Mouse (Mus musculus) liver, embryonic 13.5 days (tissue): Measurements from ENCODE around the gene Pde10a. TPM values are rescaled to one million over a fixed set of nuclear protein-coding genes. Genes with fewer than 3 reads are reported as not detected.

ENCODE experiments used
- ATAC-seq: fragments of 200-750 bp; cut with Nextera tagmentation; 2 replicates; pipeline ENCODE4 v1.8.0; 2017; ENCODE audit warnings: low read depth, mild to moderate bottlenecking, moderate number of reproducible peaks, moderate library complexity
- DNase-seq: peaks from one replicate; pipeline ENCODE4 v3.0.0; 2022
- H3K27ac ChIP-seq: fragments of 300-500 bp; sonication (generic); 2 replicates; pipeline ENCODE4 v1.5.1; 2015; ENCODE audit warnings: moderate library complexity, mild to moderate bottlenecking, inconsistent platforms
- H3K27me3 ChIP-seq: fragments of 300-500 bp; sonication (generic); 2 replicates; pipeline ENCODE4 v1.6.1; 2015; ENCODE audit warnings: mild to moderate bottlenecking, inconsistent platforms
- H3K36me3 ChIP-seq: fragments of 300-500 bp; sonication (generic); 2 replicates; pipeline ENCODE4 v1.6.1; 2015; ENCODE audit warnings: mild to moderate bottlenecking, inconsistent platforms
- H3K4me1 ChIP-seq: fragments of 300-500 bp; sonication (generic); replicated peaks from 2 replicates; pipeline ENCODE4 v1.6.1; 2015; ENCODE audit warnings: inconsistent platforms
- H3K4me2 ChIP-seq: fragments of 300-500 bp; sonication (generic); 2 replicates; pipeline ENCODE4 v1.6.1; 2015; ENCODE audit warnings: inconsistent platforms, mild to moderate bottlenecking, moderate library complexity
- H3K4me3 ChIP-seq: fragments of 300-500 bp; sonication (generic); replicated peaks from 2 replicates; pipeline ENCODE4 v1.5.1; 2015; ENCODE audit warnings: mild to moderate bottlenecking, inconsistent platforms
- H3K9ac ChIP-seq: fragments of 300-500 bp; sonication (generic); 2 replicates; pipeline ENCODE4 v1.6.1; 2015; ENCODE audit warnings: mild to moderate bottlenecking, inconsistent platforms
- H3K9me3 ChIP-seq: fragments of 300-500 bp; sonication (generic); replicated peaks from 2 replicates; pipeline ENCODE4 v1.6.1; 2016; ENCODE audit warnings: inconsistent platforms
- WGBS: fragments of 180-500 bp; shearing (Covaris S2); methylation state at CpG from one replicate; pipeline ENCODE4 v1.1.7; 2015; ENCODE audit not compliant: insufficient replicate concordance; 5-methylcytosine and 5-hydroxymethylcytosine counted together
- polyA plus RNA-seq: library from polyadenylated mRNA; unstranded; fragments of >200 nt; fragmentation: Nextera tagmentation; extraction: Ambion mirVana; gene quantifications from 2 replicates; pipeline ENCODE4 v1.2.1, GENCODE M21; 2015

The Pde10a gene
- polyA plus RNA-seq, 1 experiment from 2014 or later: 0.39 TPM

DNA sequence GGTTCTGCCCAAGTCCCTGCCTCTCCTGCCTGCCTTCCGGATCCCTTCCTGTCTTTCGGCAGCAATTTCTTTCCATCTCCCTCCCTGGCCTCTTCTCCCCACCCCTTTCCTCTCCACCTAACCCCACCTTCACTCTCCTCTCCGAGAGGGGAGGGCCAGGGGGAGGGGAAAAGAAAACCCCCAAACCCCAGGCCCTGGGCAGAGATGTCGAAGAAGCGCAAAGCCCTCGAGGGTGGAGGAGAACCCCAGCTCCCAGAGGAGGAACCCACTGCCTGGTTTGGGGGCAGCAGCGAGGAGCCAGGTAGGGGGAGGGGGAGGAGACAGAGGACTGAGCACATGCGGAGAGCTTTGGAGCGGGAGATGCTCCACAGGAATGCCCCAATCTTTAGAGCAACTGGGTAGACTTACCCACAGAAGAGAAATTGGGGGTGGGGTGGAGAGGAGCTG is 1.7 kb downstream of the Pde10a start:
- Histone ChIP-seq H3K9me3 (no peaks in the 10 kb centered on the region), H3K9ac (no peak overlapping the region), H3K36me3 (no peaks in the 10 kb centered on the region), H3K27ac (no peak overlapping the region), H3K27me3 (peaks cover 60% of the 10 kb centered on the region), H3K4me2 (no peak overlapping the region), H3K4me3 (no peak overlapping the region), H3K4me1 (0 out of 2 replicates have a peak, but pooled peaks cover 3% of the 10 kb centered on the region)
- DNase-seq: no peak
- 9% methylated on average over 8 of the region's 9 CpGs for WGBS
- no peak for ATAC-seq

DNA sequence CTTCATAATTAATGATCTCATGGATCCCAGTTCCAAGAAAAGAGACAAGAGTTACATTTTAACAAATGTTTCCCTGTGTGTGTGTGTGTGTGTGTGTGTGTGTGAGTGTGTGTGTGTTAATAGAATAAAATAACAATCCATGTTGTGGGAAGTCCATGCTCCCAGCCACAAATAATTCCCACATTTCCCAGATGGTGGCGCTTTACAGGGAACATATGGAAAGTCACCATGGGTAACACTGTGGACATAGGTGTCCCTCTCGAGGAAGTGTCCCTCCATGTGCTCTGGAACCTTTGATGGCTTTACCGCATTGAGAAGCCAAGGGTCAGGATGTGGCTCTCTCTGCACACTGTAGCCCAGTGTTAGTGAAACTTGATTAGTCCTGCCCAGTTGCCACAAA is 3.5 kb downstream of the Pde10a start:
- 0 out of 2 replicates have a peak, but pooled peaks cover 3% of the 10 kb centered on the region for H3K4me1 ChIP-seq
- DNase-seq: no peak
- no peak overlapping the region for H3K27ac ChIP-seq
- no peak overlapping the region for H3K4me2 ChIP-seq
- H3K9me3 ChIP-seq: no peaks in the 10 kb centered on the region
- H3K36me3 ChIP-seq: no peaks in the 10 kb centered on the region
- H3K9ac ChIP-seq: no peak overlapping the region
- WGBS: 53% methylated on average over 3 of the region's 3 CpGs
- ATAC-seq: no peak
- peaks cover 43% of the 10 kb centered on the region for H3K27me3 ChIP-seq
- no peak overlapping the region for H3K4me3 ChIP-seq

DNA sequence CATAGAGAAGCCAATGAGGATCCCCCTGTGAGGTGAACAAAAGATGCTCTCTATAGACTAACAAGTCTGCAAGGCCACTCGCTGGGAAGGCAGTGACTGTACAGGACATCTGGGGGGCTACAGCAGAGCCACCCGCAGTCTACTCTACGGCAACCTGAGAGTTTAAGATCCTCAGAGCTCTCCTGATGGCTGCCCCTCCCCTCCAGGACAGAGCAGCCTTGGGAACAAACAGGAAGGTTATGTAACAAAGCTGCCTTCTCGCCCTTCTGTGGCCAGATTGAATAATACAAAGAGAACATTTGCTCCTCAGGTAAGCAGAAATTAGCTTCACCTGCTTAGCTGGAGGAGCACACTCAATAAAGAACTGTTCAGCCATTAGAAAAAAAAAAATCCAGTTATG is 7.4 kb downstream of the Pde10a start:
- 63% methylated on average over 4 of the region's 4 CpGs for WGBS
- Histone ChIP-seq H3K27ac (no peak overlapping the region), H3K9ac (no peak overlapping the region), H3K36me3 (no peaks in the 10 kb centered on the region), H3K27me3 (peaks cover 4% of the 10 kb centered on the region), H3K9me3 (no peaks in the 10 kb centered on the region), H3K4me3 (no peak overlapping the region), H3K4me2 (no peak overlapping the region), H3K4me1 (no peaks in the 10 kb centered on the region)
- DNase-seq (no peak), ATAC-seq (no peak)

DNA sequence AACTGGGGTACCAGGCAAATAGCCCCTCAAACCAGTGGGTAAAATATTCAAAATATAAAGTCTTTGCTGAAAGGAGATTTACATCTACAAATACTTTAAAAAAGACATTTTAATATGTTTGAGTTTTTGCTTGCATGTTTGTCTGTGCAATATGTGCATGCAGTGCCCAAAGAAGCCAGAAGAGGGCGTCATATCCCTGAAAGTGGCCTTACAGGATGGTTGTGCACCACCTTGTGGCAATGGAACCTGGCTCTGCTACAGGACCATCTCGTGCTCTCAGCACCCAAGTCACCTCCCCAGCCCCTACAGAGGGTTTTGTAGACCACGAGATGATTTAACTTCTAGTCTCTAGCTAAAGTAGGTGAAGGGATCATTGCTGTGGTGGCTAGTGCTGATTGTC is 8.7 kb downstream of the Pde10a start:
- Histone ChIP-seq H3K36me3 (no peaks in the 10 kb centered on the region), H3K4me1 (no peaks in the 10 kb centered on the region), H3K9me3 (no peaks in the 10 kb centered on the region), H3K27me3 (no peaks in the 10 kb centered on the region), H3K27ac (no peak overlapping the region), H3K4me3 (no peak overlapping the region), H3K9ac (no peak overlapping the region), H3K4me2 (no peak overlapping the region)
- ATAC-seq (no peak), DNase-seq (no peak)
- WGBS: 32% methylated on average over 3 of the region's 3 CpGs

DNA sequence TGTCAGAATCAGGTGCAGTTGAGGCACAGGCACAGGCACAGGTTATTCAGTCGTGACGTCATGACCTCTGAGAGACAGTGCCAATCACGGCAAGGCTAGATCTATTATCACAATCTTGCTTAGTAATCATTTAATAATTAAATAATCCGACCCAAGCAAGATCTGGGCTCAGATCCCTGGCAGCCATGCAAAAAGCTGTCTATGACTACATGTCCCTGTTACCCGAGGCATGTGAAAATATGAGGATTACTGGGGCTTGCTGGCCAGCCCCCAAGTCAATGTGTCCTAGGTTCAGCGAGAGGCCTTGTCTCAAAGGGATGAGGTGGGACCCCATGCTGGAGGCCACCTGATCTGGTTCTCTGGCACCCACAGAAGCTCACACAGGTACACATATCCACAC is 11.3 kb downstream of the Pde10a start:
- 51% methylated on average over 6 of the region's 6 CpGs for WGBS
- H3K27ac ChIP-seq: no peak overlapping the region
- no peaks in the 10 kb centered on the region for H3K27me3 ChIP-seq
- no peak overlapping the region for H3K4me2 ChIP-seq
- no peaks in the 10 kb centered on the region for H3K36me3 ChIP-seq
- no peaks in the 10 kb centered on the region for H3K9me3 ChIP-seq
- H3K9ac ChIP-seq: no peak overlapping the region
- ATAC-seq (no peak), DNase-seq (no peak)
- no peaks in the 10 kb centered on the region for H3K4me1 ChIP-seq
- no peak overlapping the region for H3K4me3 ChIP-seq

DNA sequence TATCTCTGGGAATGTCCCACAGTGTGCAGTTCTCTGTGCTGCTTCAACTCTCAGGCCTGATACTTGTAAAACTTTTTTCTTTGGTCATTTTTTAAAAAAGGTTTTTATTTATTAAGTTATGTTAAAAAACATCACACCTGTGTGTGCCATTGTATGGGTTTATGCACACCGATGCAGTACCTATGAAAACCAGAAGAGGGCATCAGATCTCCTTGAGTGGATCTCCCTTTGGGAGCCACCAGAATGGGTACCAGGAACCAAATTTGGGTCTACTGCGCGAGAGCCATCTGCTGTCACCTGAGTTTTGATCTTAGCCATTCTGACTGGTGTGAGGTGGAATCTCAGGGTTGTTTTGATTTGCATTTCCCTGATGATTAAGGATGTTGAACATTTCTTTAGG is 12.9 kb downstream of the Pde10a start:
- DNase-seq: no peak
- no peak overlapping the region for H3K27ac ChIP-seq
- ATAC-seq: no peak
- no peaks in the 10 kb centered on the region for H3K9me3 ChIP-seq
- WGBS: 46% methylated on average over 3 of the region's 3 CpGs
- H3K4me3 ChIP-seq: no peak overlapping the region
- H3K4me1 ChIP-seq: no peaks in the 10 kb centered on the region
- H3K36me3 ChIP-seq: no peaks in the 10 kb centered on the region
- H3K4me2 ChIP-seq: no peak overlapping the region
- H3K27me3 ChIP-seq: no peaks in the 10 kb centered on the region
- H3K9ac ChIP-seq: no peak overlapping the region

DNA sequence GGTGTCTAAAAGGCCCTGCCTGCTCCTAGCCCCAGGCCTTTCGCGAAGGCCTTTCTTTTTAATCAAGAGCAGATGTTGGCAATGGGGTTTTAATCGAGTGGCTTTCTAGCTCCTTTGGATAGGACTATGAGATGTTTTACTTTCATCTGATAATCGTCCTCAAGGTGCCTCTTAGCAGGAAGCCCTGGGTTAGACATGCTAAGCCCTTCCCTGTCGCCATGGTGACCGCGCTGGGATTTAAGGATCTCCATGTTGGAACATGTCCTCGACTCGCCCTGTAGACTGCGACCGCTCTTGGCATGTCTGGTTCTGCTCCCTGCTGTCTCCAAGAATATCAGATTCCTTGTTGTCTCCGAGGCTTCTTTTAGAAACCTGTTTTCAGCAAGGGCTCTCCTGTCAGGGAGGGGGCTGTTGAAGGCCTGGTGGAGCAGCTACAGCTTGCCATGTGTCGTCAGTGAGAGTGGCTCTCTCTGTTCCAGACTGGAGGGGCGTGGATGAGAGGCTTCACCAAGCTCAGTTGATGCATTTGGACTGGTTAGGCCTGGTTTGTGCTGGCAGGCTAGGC is 16.9 kb downstream of the Pde10a start:
- Histone ChIP-seq H3K9ac (no peak overlapping the region), H3K9me3 (no peaks in the 10 kb centered on the region), H3K27ac (no peak overlapping the region), H3K36me3 (no peaks in the 10 kb centered on the region), H3K27me3 (no peaks in the 10 kb centered on the region), H3K4me1 (no peaks in the 10 kb centered on the region), H3K4me3 (no peak overlapping the region), H3K4me2 (no peak overlapping the region)
- DNase-seq: no peak
- ATAC-seq: no peak
- WGBS: 71% methylated on average over 14 of the region's 14 CpGs

DNA sequence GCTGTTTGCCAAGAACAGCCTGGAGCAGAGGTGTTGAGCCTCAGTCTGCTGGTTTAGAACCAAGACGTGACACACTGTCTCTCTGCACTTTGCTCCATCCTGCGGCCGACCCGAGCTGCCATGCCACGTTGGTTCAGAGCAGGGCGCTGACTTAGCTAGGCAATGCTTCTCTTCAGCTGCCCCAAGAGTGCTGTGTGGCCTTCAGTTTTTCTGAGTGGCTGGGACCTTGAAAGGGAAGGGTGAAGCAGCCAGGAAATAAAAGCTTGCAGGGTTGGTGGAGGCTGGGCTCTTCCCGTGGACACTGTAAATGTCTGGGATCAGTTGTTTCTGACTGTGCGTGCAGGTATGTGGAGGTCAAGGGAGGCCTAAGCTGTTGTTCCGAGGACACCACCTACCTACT is 21.2 kb downstream of the Pde10a start:
- no peaks in the 10 kb centered on the region for H3K4me1 ChIP-seq
- no peak overlapping the region for H3K9ac ChIP-seq
- H3K4me3 ChIP-seq: no peak overlapping the region
- H3K9me3 ChIP-seq: no peaks in the 10 kb centered on the region
- WGBS: 75% methylated on average over 9 of the region's 9 CpGs
- DNase-seq (no peak), ATAC-seq (no peak)
- H3K4me2 ChIP-seq: no peak overlapping the region
- H3K27me3 ChIP-seq: 0 out of 2 replicates have a peak, but pooled peaks cover 3% of the 10 kb centered on the region
- no peaks in the 10 kb centered on the region for H3K36me3 ChIP-seq
- H3K27ac ChIP-seq: no peak overlapping the region

DNA sequence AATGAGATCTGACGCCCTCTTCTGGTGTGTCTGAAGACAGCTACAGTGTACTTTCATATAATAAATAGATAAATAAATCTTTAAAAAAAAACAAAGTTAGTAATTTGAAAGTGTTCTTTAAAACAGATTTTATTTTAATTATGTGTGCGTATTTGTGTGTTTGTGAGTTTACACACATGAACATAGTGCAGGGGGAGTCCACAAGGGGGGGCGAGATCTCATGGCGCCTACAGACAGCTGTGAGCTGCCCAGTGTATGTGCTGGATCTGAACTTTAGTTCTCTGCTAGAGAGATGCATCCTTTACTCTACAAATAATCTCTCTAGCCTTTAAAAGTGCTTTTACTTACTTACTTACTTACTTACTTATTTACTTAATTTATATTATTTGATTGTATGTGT is 23.6 kb downstream of the Pde10a start:
- Histone ChIP-seq H3K4me1 (no peaks in the 10 kb centered on the region), H3K4me2 (no peak overlapping the region), H3K9me3 (no peaks in the 10 kb centered on the region), H3K4me3 (no peak overlapping the region), H3K36me3 (no peaks in the 10 kb centered on the region), H3K27me3 (0 out of 2 replicates have a peak, but pooled peaks cover 3% of the 10 kb centered on the region), H3K27ac (no peak overlapping the region), H3K9ac (no peak overlapping the region)
- DNase-seq (no peak), ATAC-seq (no peak)
- WGBS: 65% methylated on average over 4 of the region's 4 CpGs

DNA sequence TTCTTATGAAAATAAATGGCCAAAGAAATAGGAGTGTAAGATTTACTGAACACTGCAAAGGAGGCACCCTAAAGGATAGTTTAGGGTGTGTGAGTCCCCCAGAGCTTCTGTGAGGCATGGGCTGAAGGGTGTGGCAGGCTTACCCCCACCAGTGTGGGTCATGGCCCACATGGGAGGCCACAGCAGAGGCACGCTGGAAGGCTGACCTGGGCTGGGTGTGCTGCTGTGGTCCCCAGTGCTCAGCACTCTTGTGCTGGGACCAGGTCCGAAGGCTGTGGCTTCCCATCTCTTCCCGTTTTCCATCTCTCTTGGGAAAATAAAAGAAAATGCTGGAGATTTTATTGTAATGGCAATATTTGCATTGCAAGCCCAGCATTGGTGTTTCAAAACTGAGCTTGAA is 26.5 kb downstream of the Pde10a start:
- Histone ChIP-seq H3K27me3 (0 out of 2 replicates have a peak, but pooled peaks cover 3% of the 10 kb centered on the region), H3K4me3 (no peak overlapping the region), H3K4me2 (no peak overlapping the region), H3K36me3 (no peaks in the 10 kb centered on the region), H3K9ac (no peak overlapping the region), H3K27ac (no peak overlapping the region), H3K4me1 (no peaks in the 10 kb centered on the region), H3K9me3 (no peaks in the 10 kb centered on the region)
- DNase-seq: no peak
- ATAC-seq: no peak
- WGBS: 57% methylated on average over 3 of the region's 3 CpGs

DNA sequence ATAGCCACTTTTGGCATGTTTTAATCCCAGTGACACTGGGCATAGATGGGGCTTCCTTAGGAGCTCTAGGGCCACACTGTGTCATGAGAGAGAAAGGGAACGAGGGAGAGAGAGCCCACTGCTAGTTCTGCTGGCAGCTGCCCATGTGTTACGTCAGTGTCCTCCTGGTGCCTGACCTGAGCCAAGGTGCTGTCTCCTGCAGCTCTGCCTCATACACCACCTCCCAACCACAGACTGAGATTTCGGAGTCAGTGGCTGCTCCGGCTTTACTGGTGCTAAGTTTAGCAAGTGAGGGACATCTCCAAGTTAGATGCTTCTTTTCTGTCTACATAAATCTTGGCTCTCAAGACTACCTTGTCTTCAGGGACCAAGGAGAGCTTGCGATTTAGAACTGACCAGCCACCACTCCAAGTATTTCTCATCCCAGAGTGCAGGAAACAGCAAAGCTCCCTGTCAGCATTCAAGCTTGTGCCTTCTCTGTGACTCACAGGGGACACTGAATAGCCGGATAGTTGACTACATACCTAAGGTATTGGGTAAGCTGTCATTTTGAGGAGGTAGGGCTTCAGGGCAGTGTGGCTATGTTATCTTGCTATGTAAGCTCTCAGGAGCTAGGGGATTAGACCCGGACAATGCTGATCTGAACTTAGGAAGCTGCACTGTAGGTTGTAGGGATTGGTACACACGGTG is 27.3 kb downstream of the Pde10a start:
- H3K9me3 ChIP-seq: no peaks in the 10 kb centered on the region
- ATAC-seq (no peak), DNase-seq (no peak)
- 52% methylated on average over 8 of the region's 8 CpGs for WGBS
- no peaks in the 10 kb centered on the region for H3K4me1 ChIP-seq
- H3K27ac ChIP-seq: no peak overlapping the region
- H3K4me3 ChIP-seq: no peak overlapping the region
- H3K36me3 ChIP-seq: no peaks in the 10 kb centered on the region
- no peak overlapping the region for H3K9ac ChIP-seq
- H3K27me3 ChIP-seq: 0 out of 2 replicates have a peak, but pooled peaks cover 3% of the 10 kb centered on the region
- no peak overlapping the region for H3K4me2 ChIP-seq

DNA sequence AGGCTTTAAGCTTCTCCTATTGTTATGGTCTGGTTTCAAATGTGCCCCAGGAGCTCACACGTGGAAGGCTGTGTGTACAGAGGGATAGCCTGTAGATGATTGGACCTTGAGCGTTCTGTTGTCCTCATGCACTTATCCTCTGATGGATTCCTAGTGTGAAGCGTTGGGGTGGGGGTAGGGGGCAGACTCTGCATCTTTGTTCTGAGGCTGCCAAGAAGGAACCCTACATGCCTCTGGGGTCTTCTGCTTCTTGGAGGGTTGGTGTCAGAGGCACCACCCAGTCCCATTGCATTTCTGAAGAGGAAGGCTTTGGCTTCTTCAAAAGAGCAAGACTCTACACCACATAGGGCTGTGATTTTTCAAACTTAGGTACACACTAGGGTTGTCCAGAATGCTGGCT is 28.4 kb downstream of the Pde10a start:
- DNase-seq (no peak), ATAC-seq (no peak)
- Histone ChIP-seq H3K4me2 (no peak overlapping the region), H3K36me3 (no peaks in the 10 kb centered on the region), H3K4me3 (no peak overlapping the region), H3K9me3 (no peaks in the 10 kb centered on the region), H3K27ac (no peak overlapping the region), H3K4me1 (no peaks in the 10 kb centered on the region), H3K9ac (no peak overlapping the region), H3K27me3 (0 out of 2 replicates have a peak, but pooled peaks cover 3% of the 10 kb centered on the region)
- 57% methylated on average over 3 of the region's 3 CpGs for WGBS
